Mouse (Mus musculus): ENCODE measurements at regions not wholly inside any gene's neighbourhood (a gene's known extent, or its start where the extent isn't known, plus 50 kb on each side); places are given as distances from the start of the nearest gene placed in this dataset.

DNA sequence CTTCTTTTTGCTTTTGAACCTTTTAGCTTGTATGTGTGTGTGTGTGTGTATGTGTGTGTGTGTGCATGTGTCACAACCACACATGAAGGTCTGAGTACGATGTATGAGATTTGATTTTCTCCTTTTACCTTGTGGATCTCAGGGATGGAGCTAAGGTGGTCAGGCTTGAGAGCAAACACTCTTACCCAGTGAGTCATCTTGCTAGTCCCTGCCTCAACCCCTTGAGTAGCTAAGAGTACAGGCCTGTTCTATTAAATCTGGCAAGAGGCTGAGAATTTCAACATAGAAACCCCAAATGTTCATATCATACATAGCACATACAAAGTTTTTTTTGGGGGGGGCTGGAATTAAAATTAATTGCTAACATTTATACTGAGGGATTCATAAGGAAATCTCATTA lies 104.4 kb downstream of the Ppp4r2 start:
- no peak for TF ChIP-seq EP300 (optimal IDR thresholded peaks at IDR 0.05)
- no peak for TF ChIP-seq CTCF (IDR thresholded peaks at IDR 0.05; ENCODE audit: low read depth)
- H3K4me1 ChIP-seq (replicated peaks; ENCODE audit: control insufficient read depth, insufficient read depth), result no peaks in the 10 kb centered on the region
- H3K4me2 ChIP-seq (replicated peaks; ENCODE audit: low read depth), result no peak overlapping the region
- no peaks in the 10 kb centered on the region for H3K36me3 ChIP-seq (ENCODE audit: control insufficient read depth, insufficient read depth, low read length)
- no peak overlapping the region for H3K9ac ChIP-seq (ENCODE audit: low read length)
- no peak overlapping the region for H3K4me3 ChIP-seq (ENCODE audit: low read depth, low read length)
- ATAC-seq (ENCODE audit: low FRiP score, low TSS enrichment), result no peak
- no peaks in the 10 kb centered on the region for H3K27me3 ChIP-seq (ENCODE audit: control insufficient read depth, insufficient read depth, low read length)
- H3K27ac ChIP-seq (replicated peaks), result no peak overlapping the region
- DNase-seq (ENCODE audit: low spot score), result no peak
- 91% methylated on average over 1 of the region's 1 CpGs for WGBS
- H3K9me3 ChIP-seq (ENCODE audit: control insufficient read depth, low read length), result no peaks in the 10 kb centered on the region

DNA sequence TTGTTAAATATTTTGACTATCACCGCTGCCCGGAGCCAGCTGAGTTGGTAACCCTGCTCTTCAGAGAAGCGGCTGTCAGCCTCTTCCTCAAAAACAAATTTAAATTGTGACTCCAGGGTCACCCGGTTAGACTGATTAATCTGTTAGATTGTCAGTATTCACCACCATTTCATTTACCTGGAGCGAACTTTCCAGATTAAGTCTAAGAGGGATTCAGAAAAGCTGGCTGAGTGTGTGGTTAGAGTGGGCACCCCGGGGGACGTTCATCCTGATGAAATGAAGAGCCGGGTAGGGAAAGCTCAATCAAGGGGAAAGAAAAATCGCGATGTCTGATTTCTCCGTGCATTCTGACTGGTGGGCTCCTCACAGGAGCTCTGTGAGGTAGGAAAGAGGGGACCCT lies 105.0 kb downstream of the Ppp4r2 start:
- Histone ChIP-seq H3K4me1 (replicated peaks; ENCODE audit: control insufficient read depth, insufficient read depth) (no peaks in the 10 kb centered on the region), H3K9me3 (ENCODE audit: control insufficient read depth, low read length) (no peaks in the 10 kb centered on the region), H3K36me3 (ENCODE audit: control insufficient read depth, insufficient read depth, low read length) (no peaks in the 10 kb centered on the region), H3K9ac (ENCODE audit: low read length) (no peak overlapping the region), H3K27me3 (ENCODE audit: control insufficient read depth, insufficient read depth, low read length) (no peaks in the 10 kb centered on the region), H3K4me2 (replicated peaks; ENCODE audit: low read depth) (no peak overlapping the region), H3K4me3 (ENCODE audit: low read depth, low read length) (no peak overlapping the region), H3K27ac (replicated peaks) (no peak overlapping the region)
- TF ChIP-seq EP300 (optimal IDR thresholded peaks at IDR 0.05) (no peak), CTCF (IDR thresholded peaks at IDR 0.05; ENCODE audit: low read depth) (no peak)
- DNase-seq (ENCODE audit: low spot score), result no peak
- 69% methylated on average over 11 of the region's 11 CpGs for WGBS
- ATAC-seq (ENCODE audit: low FRiP score, low TSS enrichment), result no peak

DNA sequence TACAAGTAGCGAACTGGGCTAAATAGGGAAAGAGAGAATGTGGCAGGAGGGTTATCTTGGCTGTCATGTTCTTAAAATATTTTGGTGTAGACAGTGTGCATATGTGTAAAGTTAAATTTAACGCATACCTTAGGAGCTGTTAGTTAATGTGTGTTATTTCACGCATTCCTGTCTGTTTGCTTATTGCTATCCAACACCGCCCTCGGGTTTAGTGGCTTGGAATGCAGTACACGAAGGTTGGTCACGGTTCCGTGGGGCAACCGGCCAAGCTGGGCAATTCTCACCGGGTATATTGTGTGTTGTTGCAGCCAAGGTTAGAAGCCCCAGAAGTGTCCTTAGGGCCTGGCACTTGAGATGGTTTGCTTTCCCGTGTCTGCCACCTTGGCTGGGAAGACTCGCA lies 105.6 kb downstream of the Ppp4r2 start:
- Histone ChIP-seq H3K4me3 (ENCODE audit: low read depth, low read length) (no peak overlapping the region), H3K4me1 (replicated peaks; ENCODE audit: control insufficient read depth, insufficient read depth) (no peaks in the 10 kb centered on the region), H3K27ac (replicated peaks) (no peak overlapping the region), H3K36me3 (ENCODE audit: control insufficient read depth, insufficient read depth, low read length) (no peaks in the 10 kb centered on the region), H3K9me3 (ENCODE audit: control insufficient read depth, low read length) (no peaks in the 10 kb centered on the region), H3K9ac (ENCODE audit: low read length) (no peak overlapping the region), H3K27me3 (ENCODE audit: control insufficient read depth, insufficient read depth, low read length) (no peaks in the 10 kb centered on the region), H3K4me2 (replicated peaks; ENCODE audit: low read depth) (no peak overlapping the region)
- 65% methylated on average over 12 of the region's 12 CpGs for WGBS
- ATAC-seq (ENCODE audit: low FRiP score, low TSS enrichment), result no peak
- no peak for DNase-seq (ENCODE audit: low spot score)
- TF ChIP-seq EP300 (optimal IDR thresholded peaks at IDR 0.05) (no peak), CTCF (IDR thresholded peaks at IDR 0.05; ENCODE audit: low read depth) (no peak)

DNA sequence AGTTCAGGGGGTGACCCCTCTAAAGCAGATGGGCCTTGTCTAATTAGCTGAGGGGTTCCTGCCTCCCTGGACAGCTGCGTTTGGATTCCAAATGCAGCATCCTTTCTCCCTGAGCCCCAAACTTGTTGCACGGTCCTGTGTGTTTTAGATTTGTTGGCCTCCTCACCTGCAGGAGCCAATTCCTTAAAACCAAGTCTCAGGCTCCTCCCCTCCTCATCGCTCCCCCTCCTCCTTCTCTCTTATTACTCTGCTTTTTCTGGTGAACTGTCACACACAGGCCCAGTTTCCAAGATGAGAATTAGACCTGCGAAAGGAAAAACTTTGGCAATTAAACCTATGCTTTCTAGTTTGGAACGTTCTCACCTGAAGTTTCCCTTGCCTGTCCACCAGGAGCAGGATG lies 106.3 kb downstream of the Ppp4r2 start:
- H3K27me3 ChIP-seq (ENCODE audit: control insufficient read depth, insufficient read depth, low read length), result no peaks in the 10 kb centered on the region
- no peak overlapping the region for H3K4me2 ChIP-seq (replicated peaks; ENCODE audit: low read depth)
- no peak overlapping the region for H3K4me3 ChIP-seq (ENCODE audit: low read depth, low read length)
- H3K9ac ChIP-seq (ENCODE audit: low read length), result no peak overlapping the region
- TF ChIP-seq EP300 (optimal IDR thresholded peaks at IDR 0.05) (no peak), CTCF (IDR thresholded peaks at IDR 0.05; ENCODE audit: low read depth) (no peak)
- ATAC-seq (ENCODE audit: low FRiP score, low TSS enrichment) (no peak), DNase-seq (ENCODE audit: low spot score) (no peak)
- no peaks in the 10 kb centered on the region for H3K36me3 ChIP-seq (ENCODE audit: control insufficient read depth, insufficient read depth, low read length)
- H3K9me3 ChIP-seq (ENCODE audit: control insufficient read depth, low read length), result no peaks in the 10 kb centered on the region
- H3K4me1 ChIP-seq (replicated peaks; ENCODE audit: control insufficient read depth, insufficient read depth), result no peaks in the 10 kb centered on the region
- H3K27ac ChIP-seq (replicated peaks), result no peak overlapping the region
- 80% methylated on average over 5 of the region's 5 CpGs for WGBS

DNA sequence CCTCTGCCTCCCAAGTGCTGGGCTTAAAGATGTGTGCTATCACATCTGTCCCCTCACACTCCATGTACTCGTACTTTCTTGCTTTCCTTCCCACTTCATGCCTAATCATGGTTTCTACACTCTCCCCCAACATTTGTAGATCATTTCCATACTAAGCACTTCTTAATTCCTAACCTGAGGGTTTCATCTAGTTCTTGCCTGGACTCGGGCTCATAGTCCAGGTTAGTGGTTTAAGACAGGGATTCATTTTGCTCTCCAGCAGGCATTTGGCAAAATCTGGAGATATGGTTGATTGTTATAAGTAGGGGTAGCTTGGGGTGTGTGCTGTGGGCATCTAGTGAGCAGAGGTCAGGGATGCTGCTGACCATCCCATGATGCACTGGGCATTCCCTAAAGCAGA lies 108.3 kb downstream of the Ppp4r2 start:
- H3K4me1 ChIP-seq (replicated peaks; ENCODE audit: control insufficient read depth, insufficient read depth), result no peaks in the 10 kb centered on the region
- TF ChIP-seq CTCF (IDR thresholded peaks at IDR 0.05; ENCODE audit: low read depth), result no peak
- no peak for TF ChIP-seq EP300 (optimal IDR thresholded peaks at IDR 0.05)
- H3K36me3 ChIP-seq (ENCODE audit: control insufficient read depth, insufficient read depth, low read length), result no peaks in the 10 kb centered on the region
- ATAC-seq (ENCODE audit: low FRiP score, low TSS enrichment) (no peak), DNase-seq (ENCODE audit: low spot score) (no peak)
- no peaks in the 10 kb centered on the region for H3K9me3 ChIP-seq (ENCODE audit: control insufficient read depth, low read length)
- no peak overlapping the region for H3K27ac ChIP-seq (replicated peaks)
- H3K4me2 ChIP-seq (replicated peaks; ENCODE audit: low read depth), result no peak overlapping the region
- no peak overlapping the region for H3K9ac ChIP-seq (ENCODE audit: low read length)
- no peaks in the 10 kb centered on the region for H3K27me3 ChIP-seq (ENCODE audit: control insufficient read depth, insufficient read depth, low read length)
- WGBS, result 84% methylated on average over 2 of the region's 2 CpGs
- H3K4me3 ChIP-seq (ENCODE audit: low read depth, low read length), result no peak overlapping the region

DNA sequence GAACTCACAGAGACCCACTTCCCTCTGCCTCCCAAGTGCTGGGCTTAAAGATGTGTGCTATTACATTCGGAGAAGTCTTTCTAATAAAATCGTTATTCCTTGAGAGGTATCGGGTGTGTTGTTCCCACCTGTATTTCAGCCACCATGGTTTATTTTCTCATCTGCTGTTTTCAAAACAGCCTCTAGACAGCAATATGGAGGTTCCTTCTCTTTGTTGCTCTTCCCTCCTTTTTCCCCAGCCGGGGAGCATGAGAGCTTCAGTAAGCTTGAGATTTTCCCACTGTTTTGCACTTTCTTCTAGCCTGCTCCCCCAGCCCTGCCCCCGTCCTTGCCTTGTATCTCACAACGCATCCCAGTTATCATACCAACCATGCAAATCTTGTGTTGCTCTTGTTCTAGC lies 109.5 kb downstream of the Ppp4r2 start:
- 83% methylated on average over 6 of the region's 6 CpGs for WGBS
- no peaks in the 10 kb centered on the region for H3K9me3 ChIP-seq (ENCODE audit: control insufficient read depth, low read length)
- no peak overlapping the region for H3K9ac ChIP-seq (ENCODE audit: low read length)
- H3K36me3 ChIP-seq (ENCODE audit: control insufficient read depth, insufficient read depth, low read length), result no peaks in the 10 kb centered on the region
- no peak overlapping the region for H3K27ac ChIP-seq (replicated peaks)
- H3K4me3 ChIP-seq (ENCODE audit: low read depth, low read length), result no peak overlapping the region
- no peaks in the 10 kb centered on the region for H3K27me3 ChIP-seq (ENCODE audit: control insufficient read depth, insufficient read depth, low read length)
- H3K4me2 ChIP-seq (replicated peaks; ENCODE audit: low read depth), result no peak overlapping the region
- no peak for DNase-seq (ENCODE audit: low spot score)
- TF ChIP-seq CTCF (IDR thresholded peaks at IDR 0.05; ENCODE audit: low read depth), result no peak
- no peak for TF ChIP-seq EP300 (optimal IDR thresholded peaks at IDR 0.05)
- H3K4me1 ChIP-seq (replicated peaks; ENCODE audit: control insufficient read depth, insufficient read depth), result no peaks in the 10 kb centered on the region
- ATAC-seq (ENCODE audit: low FRiP score, low TSS enrichment), result no peak
